Mouse (Mus musculus): Measurements from ENCODE around the gene Sap18. TPM values are rescaled to one million over a fixed set of nuclear protein-coding genes. Genes with fewer than 3 reads are reported as not detected.

Gene Sap18
- polyA plus RNA-seq (2017; shearing (Covaris generic)): 224 TPM

GRCm38 (mm10) chr14:57797991-57798931 lies at the start of gene Sap18:
TSS of gene Sap18 (plus strand) at chr14:57798180.

DNA sequence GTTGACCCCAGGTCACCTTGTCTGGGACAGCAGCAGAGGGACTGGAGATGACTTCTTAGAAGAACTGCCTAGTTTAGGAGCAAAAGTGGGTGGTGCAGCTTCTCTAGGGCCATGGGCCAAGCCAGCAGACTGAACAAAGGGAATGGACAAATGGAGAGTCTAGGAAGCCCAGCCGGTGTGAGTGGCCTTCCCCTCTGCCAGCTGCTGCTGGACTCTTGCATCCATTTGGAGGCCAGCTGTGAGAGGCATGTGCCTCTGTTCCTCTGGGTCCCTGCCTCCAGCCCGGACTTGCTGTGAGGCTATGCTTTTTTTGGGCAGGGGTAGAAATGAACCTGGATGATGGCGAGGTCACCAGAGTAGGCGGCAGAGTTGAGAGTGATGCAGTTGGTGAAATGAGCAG lies 39.7 kb upstream of the Sap18 start, which contains the start of gene Lats2:
TSS of gene Lats2 (minus strand) at position 152 of the 400 bp plus-strand sequence.

DNA sequence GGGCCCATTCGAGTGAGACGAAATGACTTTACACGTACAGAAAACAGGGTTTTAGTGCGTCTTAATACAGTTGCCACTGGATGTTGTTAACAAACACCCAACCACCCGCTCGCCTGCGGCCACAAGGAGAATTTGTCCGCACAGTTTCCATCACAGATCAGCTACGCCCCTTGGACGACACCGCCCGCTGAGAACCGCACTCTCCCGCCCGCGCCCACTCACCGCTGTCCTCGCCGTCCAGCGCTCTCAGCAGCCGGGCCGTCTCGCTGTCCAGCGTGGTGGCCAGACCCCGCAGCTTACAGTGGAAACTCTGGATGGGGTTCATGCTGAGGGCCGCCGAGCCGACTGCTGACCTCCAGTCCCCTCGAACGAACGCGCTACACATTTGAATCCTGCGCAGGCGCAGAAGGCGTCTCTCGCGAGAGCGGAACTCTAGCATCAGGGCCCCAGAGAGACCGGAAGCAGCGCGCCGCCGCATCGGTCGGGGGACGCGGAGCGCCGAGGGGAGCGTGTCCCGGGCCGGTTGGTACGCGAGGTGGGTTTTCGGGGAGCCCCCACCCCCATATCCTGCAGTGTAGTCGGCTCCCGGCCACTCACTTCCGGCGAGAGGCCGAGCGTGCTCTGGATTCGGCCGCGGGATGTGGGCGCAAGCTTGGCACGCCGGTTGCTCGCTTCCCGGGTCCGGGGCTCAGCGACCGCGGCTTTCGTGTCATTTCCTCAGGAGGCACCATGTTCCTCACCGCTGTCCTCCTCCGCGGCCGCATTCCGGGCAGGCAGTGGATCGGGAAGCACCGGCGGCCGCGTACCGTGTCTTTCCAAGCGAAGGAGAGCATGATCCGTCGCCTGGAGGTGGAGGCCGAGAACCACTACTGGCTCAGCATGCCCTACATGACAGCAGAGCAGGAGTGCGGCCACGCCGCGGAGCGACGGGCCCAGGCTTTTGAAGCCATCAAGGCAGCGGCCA lies 28.1 kb downstream of the Sap18 start, which contains the start of the genes Ska3 and Mrpl57:
TSS of gene Ska3 (minus strand) at position 398 of the 964 bp plus-strand sequence.
TSS of gene Mrpl57 (plus strand) at position 447 of the 964 bp plus-strand sequence.

Other genes starting within 250 kb of the Sap18 start
- gene Eef1akmt1, start 226.6 kb upstream of the Sap18 start, polyA plus RNA-seq (2017; shearing (Covaris generic)): 26.0 TPM
- 46.1 TPM for gene Xpo4, start 132.8 kb upstream of the Sap18 start, polyA plus RNA-seq (2017; shearing (Covaris generic))
- not detected for gene Gm49361, start 52.1 kb upstream of the Sap18 start, polyA plus RNA-seq (2017; shearing (Covaris generic))
- gene Lats2, start 39.8 kb upstream of the Sap18 start, polyA plus RNA-seq (2017; shearing (Covaris generic)): 79.3 TPM
- gene Ska3, start 28.0 kb downstream of the Sap18 start, polyA plus RNA-seq (2017; shearing (Covaris generic)): 0.65 TPM
- 78.4 TPM for gene Mrpl57, start 28.1 kb downstream of the Sap18 start, polyA plus RNA-seq (2017; shearing (Covaris generic))
- gene Zdhhc20, start 92.1 kb downstream of the Sap18 start, polyA plus RNA-seq (2017; shearing (Covaris generic)): 164 TPM
- 65.9 TPM for gene Micu2, start 201.1 kb downstream of the Sap18 start, polyA plus RNA-seq (2017; shearing (Covaris generic))

All from naive thymus-derived CD4-positive, alpha-beta T cell, adult 5 months (primary cell).